Mouse (Mus musculus) megakaryocyte, embryonic 14.5 days (primary cell): ENCODE data around the gene Tmem52.

Source experiments
- FLI1 ChIP-seq: IDR thresholded peaks from 2 replicates; pipeline ENCODE4 v1.6.1; 2012; ENCODE audit warnings: low read length, inconsistent platforms, mixed read lengths
- GATA1 ChIP-seq: IDR thresholded peaks from 3 replicates; pipeline ENCODE4 v1.6.1; 2012; ENCODE audit warnings: mixed read lengths, low read length, inconsistent platforms, borderline replicate concordance

DNA sequence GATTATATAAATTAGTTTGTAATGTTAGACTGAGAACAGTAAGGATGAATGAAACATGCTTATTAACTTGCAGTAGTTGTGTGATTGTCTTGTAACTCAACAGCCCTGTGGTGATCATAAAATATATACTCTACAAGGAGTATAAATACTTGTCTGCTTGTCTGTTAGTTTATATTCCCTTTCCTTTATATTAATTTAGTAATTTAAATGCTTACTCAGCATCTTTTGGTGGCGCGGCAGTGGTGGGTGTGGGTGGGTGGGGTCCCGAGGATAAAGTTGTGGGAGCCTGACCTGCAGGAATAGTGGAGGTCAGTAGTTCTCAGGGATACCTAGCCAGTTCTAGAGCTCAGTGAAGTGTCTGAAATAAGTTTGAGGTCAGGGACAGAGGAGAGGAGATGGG is 29.0 kb downstream of the Tmem52 start:
- TF ChIP-seq GATA1 (no peak), FLI1 (no peak)
